Mouse (Mus musculus) left cerebral cortex, adult 11 months (tissue): ENCODE data around the gene Cps1.

Source experiments
- DNase-seq: peaks from one replicate; pipeline ENCODE4 v3.0.0; 2022; ENCODE audit warnings: low spot score

The Cps1 gene

DNA sequence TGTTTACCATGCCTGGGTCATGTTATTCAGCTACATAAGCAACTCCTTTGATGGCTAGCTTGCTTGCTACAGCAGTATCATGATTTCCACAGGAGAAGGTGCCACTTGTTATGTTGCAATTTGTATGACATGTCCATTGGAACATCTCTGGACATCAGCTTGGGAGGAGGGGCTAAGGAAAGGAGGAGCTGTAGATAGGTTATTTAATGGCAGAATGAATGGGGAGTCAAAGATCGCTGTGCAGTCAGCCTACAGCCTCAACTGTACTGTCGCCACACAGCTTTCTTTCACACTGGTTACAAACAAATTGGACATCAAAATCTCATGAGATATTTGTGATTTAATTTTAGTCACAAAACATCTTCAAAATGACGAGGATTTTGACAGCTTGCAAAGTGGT lies at the start of gene Cps1:
Gene Cps1, plus strand, starts transcription at position 230 of the 400 bp plus-strand sequence.
- no peak for DNase-seq

DNA sequence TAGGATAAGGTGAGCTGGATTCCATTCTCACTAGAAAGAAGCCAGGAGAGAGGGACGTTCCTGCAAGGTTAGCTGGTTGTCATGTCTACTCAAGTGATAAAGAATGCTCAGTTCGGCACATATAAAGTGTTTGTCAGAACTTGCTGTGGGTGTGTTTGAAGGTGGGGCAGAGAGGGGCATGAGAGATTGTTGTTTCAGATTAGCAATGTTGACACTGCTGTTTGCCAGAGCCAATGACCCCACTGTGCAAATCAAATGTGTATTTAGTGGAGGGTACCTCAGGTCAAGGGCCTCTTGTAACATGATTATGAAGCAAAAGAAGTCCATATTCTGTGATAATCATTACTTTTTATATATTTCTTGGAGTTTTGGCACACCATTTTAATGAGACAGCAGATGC lies 45.1 kb upstream of the Cps1 start:
- DNase-seq, result no peak

- DNase-seq, result no peak
Measured at GRCm38 (mm10) chr1:67078666-67079065, 44.2 kb upstream of the Cps1 start.

DNA sequence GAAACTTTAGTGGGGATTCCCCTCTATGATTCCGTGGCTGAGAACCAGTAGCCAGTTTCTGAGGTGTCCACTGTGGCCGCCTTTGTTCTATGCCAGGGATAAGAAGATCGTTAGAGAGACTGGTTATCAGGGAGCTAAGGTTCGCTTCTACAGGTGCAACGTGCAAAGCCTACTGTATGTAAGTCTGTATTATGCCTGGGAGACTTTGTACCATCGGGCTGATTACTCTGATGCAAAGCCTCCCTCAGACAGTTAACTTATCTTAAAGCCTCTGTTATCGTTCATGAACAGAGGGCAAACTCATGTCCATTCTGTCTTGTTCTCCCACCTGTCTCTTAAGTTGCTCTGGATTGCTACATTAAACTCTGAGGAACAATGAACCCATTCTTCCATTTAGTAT lies 43.7 kb upstream of the Cps1 start:
- no peak for DNase-seq

- DNase-seq, result no peak
Measured at GRCm38 (mm10) chr1:67092473-67092872, 30.4 kb upstream of the Cps1 start.

GRCm38 (mm10) chr1:67099215-67099614 lies 23.6 kb upstream of the Cps1 start:
- no peak for DNase-seq

- no peak for DNase-seq
Measured at GRCm38 (mm10) chr1:67103476-67104248, 19.2 kb upstream of the Cps1 start.

DNA sequence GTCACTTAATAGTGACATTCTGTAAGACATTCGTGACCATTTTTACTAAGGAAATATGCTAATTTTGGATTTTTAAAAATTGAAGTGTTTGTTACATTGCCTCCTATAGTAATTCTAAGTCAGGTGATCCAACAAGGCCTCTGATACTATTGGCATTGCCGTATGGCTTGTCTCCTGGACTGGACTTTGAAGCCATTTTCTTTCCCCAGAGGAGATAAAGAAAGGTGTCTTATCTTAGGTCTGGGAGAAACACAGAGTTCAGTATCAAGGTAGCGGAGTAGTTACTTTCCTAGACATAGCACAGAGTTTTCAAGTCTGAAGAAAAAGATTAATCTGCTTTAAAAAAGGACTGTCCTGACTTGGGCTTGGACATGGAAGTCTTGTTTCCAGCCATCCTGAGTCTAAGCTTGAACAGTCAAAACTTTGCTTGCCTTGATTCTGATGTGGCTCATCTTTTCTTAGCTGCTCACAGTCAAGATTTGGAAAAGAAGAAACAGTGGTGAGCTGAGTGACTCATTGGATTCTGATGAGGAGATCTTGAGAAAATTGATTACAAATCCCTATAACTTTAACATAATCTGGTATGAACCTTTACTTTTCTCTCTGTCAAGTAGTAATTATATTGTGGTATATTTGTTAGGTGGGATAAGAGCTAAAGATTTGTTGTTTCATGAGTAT lies 11.1 kb upstream of the Cps1 start:
- DNase-seq, result no peak

DNA sequence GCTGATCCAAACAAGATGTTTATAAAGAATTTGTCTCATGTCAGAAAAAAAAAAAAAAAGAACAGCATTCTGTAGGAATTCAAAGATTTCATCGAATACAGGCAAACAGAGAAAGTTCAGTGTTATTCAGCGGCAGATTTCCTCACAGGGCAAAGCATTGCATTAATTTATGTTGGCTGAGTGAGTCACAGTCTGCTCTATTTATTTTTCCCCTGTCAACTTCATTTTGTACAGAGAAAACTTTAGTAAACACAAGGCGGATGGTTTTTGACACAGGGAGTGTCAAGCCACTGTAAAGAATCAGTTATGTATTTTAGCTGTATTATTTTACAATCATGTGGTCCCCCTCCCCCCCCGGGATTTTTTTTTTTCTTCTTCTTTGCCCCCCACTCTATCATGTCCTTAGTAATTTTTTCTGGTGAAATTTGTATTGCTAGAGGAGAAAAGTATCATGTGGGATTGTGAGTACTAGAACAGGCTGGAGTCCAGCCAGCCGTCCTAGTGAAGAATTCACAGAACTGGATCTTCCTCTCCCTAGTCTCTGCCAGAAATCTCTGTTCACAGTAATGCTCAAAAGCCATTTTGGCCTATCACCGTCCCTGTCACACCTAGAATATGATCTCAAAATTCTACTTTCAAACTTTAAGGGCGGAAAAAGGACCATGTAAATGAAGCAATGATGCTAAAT lies 9.3 kb upstream of the Cps1 start:
- DNase-seq, result no peak

- no peak for DNase-seq
Measured at GRCm38 (mm10) chr1:67116571-67116970, 6.3 kb upstream of the Cps1 start.

GRCm38 (mm10) chr1:67117778-67118177 lies 5.0 kb upstream of the Cps1 start:
- DNase-seq, result no peak

DNA sequence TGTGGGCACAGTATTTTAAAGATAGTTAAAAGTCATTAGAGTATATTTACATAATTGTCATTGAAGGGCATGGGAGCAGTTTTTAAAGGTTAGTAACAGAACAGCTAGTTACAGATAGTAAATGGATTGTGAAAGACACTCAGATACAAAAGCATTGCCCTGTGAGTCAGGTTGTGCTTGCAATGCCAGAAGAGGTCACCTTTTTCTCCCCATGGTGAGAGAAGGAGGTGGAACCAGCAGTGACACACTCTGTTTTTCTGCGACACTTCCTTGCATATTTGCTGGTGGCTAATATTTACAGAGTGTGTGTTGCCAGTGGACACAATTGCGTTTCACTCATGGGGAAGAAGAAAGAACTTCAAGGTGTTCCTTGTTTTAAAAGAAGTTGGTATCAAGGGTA lies 2.6 kb downstream of the Cps1 start:
- DNase-seq, result no peak

DNA sequence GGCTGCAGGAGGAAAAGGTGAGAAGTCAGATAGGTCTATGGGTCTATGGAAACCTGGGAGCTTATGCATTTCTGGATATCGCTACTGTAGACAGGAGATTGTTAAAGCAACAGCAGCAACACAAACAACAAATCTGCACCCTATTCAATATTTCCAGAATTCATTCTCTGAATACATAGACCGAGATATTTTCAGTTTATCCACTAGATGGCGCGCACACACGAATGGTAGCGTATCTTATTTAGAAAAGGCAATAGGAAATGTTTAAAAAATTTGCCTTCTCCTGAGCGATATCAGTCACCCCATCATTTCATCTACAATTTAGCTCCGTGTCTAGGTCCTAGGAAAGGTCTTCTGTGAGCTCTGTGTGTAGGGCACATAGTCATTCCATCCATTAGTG lies 21.1 kb downstream of the Cps1 start:
- peak; percentile 8 for DNase-seq

DNA sequence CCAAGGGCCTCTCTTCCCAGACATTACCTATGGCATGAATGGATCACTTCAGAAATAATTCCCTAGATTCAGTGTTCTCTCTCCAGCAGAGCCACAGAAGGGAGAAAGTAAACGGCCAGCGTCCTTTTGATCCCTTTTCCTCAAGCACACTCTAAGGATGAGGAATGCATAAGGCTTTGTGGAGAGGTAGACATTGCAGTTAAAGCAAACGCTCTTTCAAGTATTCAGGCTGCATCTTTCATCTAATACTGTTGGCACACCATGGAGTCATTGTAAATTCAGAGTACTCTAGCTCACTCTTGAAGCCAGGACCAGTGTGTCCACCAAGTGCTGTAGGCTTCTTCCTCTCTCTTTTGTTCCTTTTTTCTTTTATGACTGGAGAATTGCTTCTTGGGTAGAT lies 28.4 kb downstream of the Cps1 start:
- no peak for DNase-seq

GRCm38 (mm10) chr1:67167283-67167682 lies 44.5 kb downstream of the Cps1 start:
- no peak for DNase-seq

DNA sequence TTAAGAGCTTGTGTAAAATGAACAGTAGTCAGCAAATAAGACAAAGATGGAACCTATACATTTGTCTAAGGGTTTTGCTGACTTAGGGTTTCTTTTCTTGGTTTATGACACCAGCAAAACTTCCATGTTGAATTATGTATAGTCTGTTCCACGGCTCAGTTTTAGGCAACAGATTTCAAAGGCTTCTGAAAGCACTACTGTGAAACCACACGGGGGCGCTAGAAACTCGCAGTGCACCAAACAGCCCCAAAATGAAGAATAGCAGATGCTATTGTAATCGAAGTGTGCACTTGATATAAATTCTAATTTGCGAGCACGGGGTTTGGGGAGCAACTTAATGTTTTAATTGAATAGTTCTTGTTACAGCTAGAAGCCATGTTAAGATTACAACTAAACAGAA lies 58.3 kb downstream of the Cps1 start:
- peak; percentile 41 for DNase-seq

GRCm38 (mm10) chr1:67182201-67182600 lies 59.4 kb downstream of the Cps1 start:
- DNase-seq, result no peak

DNA sequence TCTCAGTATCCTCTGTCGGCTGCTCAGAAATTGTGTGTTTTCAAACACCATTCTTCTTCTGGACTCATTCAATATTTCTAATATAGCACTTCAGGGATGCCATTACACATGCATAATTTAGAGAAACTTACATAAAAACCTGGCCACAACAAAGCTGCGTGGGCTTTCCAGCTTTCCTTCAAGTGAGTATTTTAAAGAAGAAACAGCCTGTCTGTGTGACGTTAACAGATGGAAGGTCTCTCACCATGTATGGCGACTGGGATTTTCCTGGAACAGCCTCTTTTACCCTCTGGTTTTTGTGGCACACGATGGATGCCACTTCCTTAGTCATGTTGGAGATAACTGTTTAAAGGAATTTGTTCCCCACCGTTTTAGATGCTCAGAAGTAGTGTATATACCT lies 60.7 kb downstream of the Cps1 start:
- peak; percentile 44 for DNase-seq

DNA sequence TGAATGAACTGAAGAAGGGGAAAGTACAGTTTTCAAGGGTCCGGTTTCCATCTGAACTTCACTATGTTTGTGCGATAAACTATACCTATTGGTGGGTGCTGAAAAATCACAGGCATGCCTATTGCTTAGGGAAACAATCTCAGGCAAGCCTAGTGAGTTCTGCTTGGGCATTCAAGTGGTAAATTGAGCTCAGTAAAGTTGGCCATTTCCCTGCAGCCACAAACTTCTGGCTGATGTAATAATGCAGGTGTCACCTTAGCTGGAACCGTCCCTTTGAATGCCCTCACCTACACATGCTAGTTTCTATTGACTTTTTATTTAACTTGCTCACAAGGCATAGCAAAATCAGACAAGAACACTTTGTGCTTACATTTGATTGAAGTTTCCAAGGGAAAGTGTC lies 61.3 kb downstream of the Cps1 start:
- DNase-seq, result no peak

DNA sequence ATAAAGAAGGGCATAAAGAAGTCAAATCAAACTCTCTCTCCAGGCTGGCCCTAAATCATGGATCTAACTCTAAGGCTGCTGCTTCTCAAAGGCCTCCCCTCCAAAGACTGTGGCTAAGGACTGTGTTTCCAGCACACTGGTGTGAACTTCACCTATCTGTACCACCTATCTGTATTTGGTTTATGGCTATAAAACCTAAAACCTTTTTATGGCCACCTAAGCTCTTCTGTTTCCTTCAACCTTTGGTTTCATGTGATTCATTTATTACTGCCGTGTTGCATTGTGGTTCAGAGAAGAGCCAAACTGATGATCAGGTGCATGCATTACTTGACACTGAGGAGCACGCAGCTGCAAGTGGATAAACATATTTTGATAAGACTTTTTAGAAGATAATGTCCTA lies 74.5 kb downstream of the Cps1 start:
- no peak for DNase-seq

DNA sequence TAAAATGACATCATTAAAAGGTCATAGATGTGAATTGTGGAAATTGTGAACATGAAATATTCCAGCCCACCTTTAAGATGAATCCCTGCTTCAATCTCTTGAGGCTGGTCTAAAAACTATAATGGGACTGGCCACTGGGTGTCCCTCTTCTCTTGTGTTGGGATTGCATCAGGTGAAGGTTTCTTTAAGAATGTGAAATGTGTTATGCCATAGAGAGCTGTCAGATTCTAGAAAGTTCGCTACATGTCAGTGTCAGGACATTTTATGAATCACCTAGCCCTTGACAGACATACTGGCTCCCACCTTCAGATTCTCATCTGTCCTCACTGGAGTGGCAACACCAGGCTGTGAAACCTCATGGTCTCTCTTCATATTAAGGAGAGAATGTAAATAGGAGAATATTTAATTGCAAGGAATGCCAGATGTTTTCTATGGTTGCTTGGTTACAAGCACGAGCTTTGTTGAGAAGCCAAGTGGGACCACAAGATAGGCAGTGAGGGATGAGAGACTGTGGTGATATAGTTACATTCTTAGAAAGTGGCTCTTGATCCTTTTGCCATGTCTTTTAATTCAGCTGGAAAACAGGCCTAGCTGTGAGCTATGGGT lies 95.6 kb downstream of the Cps1 start:
- no peak for DNase-seq

DNA sequence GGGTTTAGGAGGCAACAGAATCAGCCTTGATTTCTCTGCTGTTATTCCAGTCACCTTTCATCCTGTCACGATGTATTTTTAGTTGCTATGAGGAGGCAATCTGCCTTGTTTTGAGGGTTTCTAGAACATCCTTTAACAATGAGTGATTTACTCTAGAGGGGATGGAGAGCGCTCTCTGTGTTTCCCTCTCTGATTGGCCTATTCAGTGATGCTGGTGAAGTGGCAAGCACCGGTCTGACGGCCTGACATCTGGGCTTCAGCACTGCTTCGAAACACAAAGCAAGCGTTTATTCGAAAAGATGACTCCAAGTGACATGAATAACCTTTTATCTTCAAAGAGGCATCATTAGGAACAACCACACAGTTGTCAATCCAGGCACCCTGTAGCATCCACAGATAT lies 100.8 kb downstream of the Cps1 start:
- DNase-seq, result no peak

DNA sequence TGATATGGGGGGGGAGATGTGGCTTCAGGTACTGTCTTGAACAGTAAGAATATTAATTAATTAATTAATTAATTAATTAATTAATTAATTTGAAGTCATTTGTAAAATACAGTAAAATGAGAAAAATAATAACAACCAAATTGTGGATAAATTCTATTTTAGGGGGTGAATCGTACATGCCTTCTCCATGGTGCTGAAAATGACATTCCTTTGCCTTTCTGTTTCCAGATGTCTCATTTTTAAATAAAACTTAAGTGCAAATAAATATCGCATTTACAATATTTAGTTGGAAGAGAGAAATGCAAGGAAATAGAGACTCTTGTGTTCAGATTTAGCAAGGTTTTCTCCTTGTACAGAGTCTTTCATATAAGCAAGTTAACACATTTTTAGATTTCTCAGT lies 112.0 kb downstream of the Cps1 start:
- no peak for DNase-seq
